8 mouse cellular contexts compared by ENCODE assay signal in genomic region chr3:92153322-92153721, GRCm38 (mm10). TPM values are rescaled to one million over a fixed set of nuclear protein-coding genes. Genes with fewer than 3 reads are reported as not detected.
DNase-seq lines count a peak whose midpoint lies in the region; ATAC-seq lines count a peak whose summit lies in the region.

No protein-coding gene starts in this region.

- no peaks in the 10 kb centered on the region for H3K9me3 ChIP-seq in forebrain, embryonic 10.5 days
- no peaks in the 10 kb centered on the region for H3K9me3 ChIP-seq in forebrain, embryonic 12.5 days
- H3K9me3 ChIP-seq in forebrain, embryonic 14.5 days (replicated peaks; ENCODE audit: control insufficient read depth, low read length): no peaks in the 10 kb centered on the region

- no peaks in the 10 kb centered on the region for H3K36me3 ChIP-seq in forebrain, embryonic 10.5 days (replicated peaks)
- H3K36me3 ChIP-seq in forebrain, embryonic 12.5 days (replicated peaks): no peaks in the 10 kb centered on the region
- H3K36me3 ChIP-seq in forebrain, embryonic 14.5 days (ENCODE audit: control insufficient read depth, insufficient read depth, low read length): no peaks in the 10 kb centered on the region

- DNase-seq in forebrain, embryonic 10.5 days (ENCODE audit: extremely low spot score, low spot score): peak; percentile 39
- DNase-seq in urinary bladder, postnatal 36 days (ENCODE audit: low spot score in 2 of 2): peak; percentile 19 to 40
- DNase-seq in urinary bladder, adult 18-20 months (ENCODE audit: low spot score in 2 of 2): no peak
- DNase-seq in forebrain, embryonic 14.5 days (ENCODE audit: low spot score): peak; percentile 77
- DNase-seq in kidney, postnatal 36 days: peak; percentile 41 to 73
- DNase-seq in lung, postnatal 36 days: peak; percentile 66
- no peak for DNase-seq in ovary, postnatal 10 days (ENCODE audit: low spot score)

- no peak overlapping the region for H3K4me3 ChIP-seq in forebrain, embryonic 10.5 days
- no peak overlapping the region for H3K4me3 ChIP-seq in forebrain, embryonic 12.5 days (replicated peaks)
- no peak overlapping the region for H3K4me3 ChIP-seq in forebrain, embryonic 14.5 days (ENCODE audit: low read depth, low read length)

- no peaks in the 10 kb centered on the region for H3K4me1 ChIP-seq in forebrain, embryonic 10.5 days
- H3K4me1 ChIP-seq in forebrain, embryonic 12.5 days: no peaks in the 10 kb centered on the region
- no peaks in the 10 kb centered on the region for H3K4me1 ChIP-seq in forebrain, embryonic 14.5 days (ENCODE audit: control insufficient read depth, insufficient read depth, low read length)

- peaks cover 7% of the 10 kb centered on the region; the same call in 1 of the 2 replicates for H3K27me3 ChIP-seq in forebrain, embryonic 10.5 days (ENCODE audit: poor library complexity, severe bottlenecking)
- H3K27me3 ChIP-seq in forebrain, embryonic 12.5 days: no peaks in the 10 kb centered on the region
- no peaks in the 10 kb centered on the region for H3K27me3 ChIP-seq in forebrain, embryonic 14.5 days (replicated peaks; ENCODE audit: control insufficient read depth, insufficient read depth, low read length)

- H3K27ac ChIP-seq in forebrain, embryonic 10.5 days: no peak overlapping the region
- no peak overlapping the region for H3K27ac ChIP-seq in forebrain, embryonic 12.5 days
- no peak overlapping the region for H3K27ac ChIP-seq in forebrain, embryonic 14.5 days (ENCODE audit: low read depth, low read length)

- H3K4me2 ChIP-seq in forebrain, embryonic 12.5 days: no peak overlapping the region
- no peak overlapping the region for H3K4me2 ChIP-seq in forebrain, embryonic 14.5 days (ENCODE audit: low read length)

- no peak for ATAC-seq in forebrain, embryonic 12.5 days (ENCODE audit: low FRiP score)
- 0 out of 2 replicates have a peak, but pooled peaks have one; percentile 13 for ATAC-seq in forebrain, embryonic 14.5 days

- no peak overlapping the region for H3K9ac ChIP-seq in forebrain, embryonic 12.5 days
- H3K9ac ChIP-seq in forebrain, embryonic 14.5 days (ENCODE audit: low read length): no peak overlapping the region

RNA-seq across cellular contexts. Expression of gene Lelp1, which starts 10.8 kb away (rescaled TPM):
- polyA plus RNA-seq in forebrain, embryonic 10.5 days (2016; fragmentation: Nextera tagmentation; extraction: Ambion mirVana): not detected in 2 replicates
- polyA plus RNA-seq in forebrain, embryonic 12.5 days (2016; fragmentation: Nextera tagmentation; extraction: Ambion mirVana): not detected in 2 replicates
- polyA plus RNA-seq in forebrain, embryonic 14.5 days (2014; fragmentation: Nextera tagmentation; extraction: Ambion mirVana): not detected in 2 replicates

RNA-seq across cellular contexts. Expression of gene Prr9, which starts 29.6 kb away (rescaled TPM):
- polyA plus RNA-seq in forebrain, embryonic 10.5 days (2016; fragmentation: Nextera tagmentation; extraction: Ambion mirVana): not detected in 2 replicates
- not detected in 2 replicates for polyA plus RNA-seq in forebrain, embryonic 12.5 days (2016; fragmentation: Nextera tagmentation; extraction: Ambion mirVana)
- not detected in 2 replicates for polyA plus RNA-seq in forebrain, embryonic 14.5 days (2014; fragmentation: Nextera tagmentation; extraction: Ambion mirVana)

Comparison
In these comparisons a context has a peak if more than half of its experiments do, and no peak if none do; other contexts are left out.
1. DNase-seq: peak in forebrain, embryonic 10.5 days (single experiment), urinary bladder, postnatal 36 days (2 of 2), forebrain, embryonic 14.5 days (single experiment), kidney, postnatal 36 days (2 of 2) and lung, postnatal 36 days (single experiment); none in urinary bladder, adult 18-20 months (0 of 2) and ovary, postnatal 10 days (single experiment).